Mouse (Mus musculus): ENCODE measurements around the gene A630001G21Rik. TPM values are rescaled to one million over a fixed set of nuclear protein-coding genes. Genes with fewer than 3 reads are reported as not detected.

The A630001G21Rik gene
- total RNA-seq, 2 experiments from 2014 or later, result 1.5 to 2.4 TPM

- DNase-seq, result peak; percentile 30
Measured at GRCm38 (mm10) chr1:85771976-85772375, 6.5 kb downstream of the A630001G21Rik start.

- no peak for DNase-seq
Measured at GRCm38 (mm10) chr1:85767754-85768153, 10.7 kb downstream of the A630001G21Rik start.

GRCm38 (mm10) chr1:85766120-85766519 is 12.3 kb downstream of the A630001G21Rik start:
- no peak for DNase-seq

- no peak for DNase-seq
Measured at GRCm38 (mm10) chr1:85764291-85764690, 14.2 kb downstream of the A630001G21Rik start.

- no peak for DNase-seq
Measured at GRCm38 (mm10) chr1:85763386-85763785, 15.1 kb downstream of the A630001G21Rik start.

GRCm38 (mm10) chr1:85761665-85762064 is 16.8 kb downstream of the A630001G21Rik start:
- no peak for DNase-seq

GRCm38 (mm10) chr1:85758969-85759293 is 19.5 kb downstream of the A630001G21Rik start:
- no peak for DNase-seq

GRCm38 (mm10) chr1:85758231-85758968 is 20.0 kb downstream of the A630001G21Rik start:
- no peak for DNase-seq

- DNase-seq, result peak; percentile 29
Measured at GRCm38 (mm10) chr1:85757531-85758230, 20.8 kb downstream of the A630001G21Rik start.

- DNase-seq, result no peak
Measured at GRCm38 (mm10) chr1:85751932-85752680, 26.3 kb downstream of the A630001G21Rik start.

GRCm38 (mm10) chr1:85751494-85751893 is 26.9 kb downstream of the A630001G21Rik start:
- peak; percentile 71 for DNase-seq

- DNase-seq, result no peak
Measured at GRCm38 (mm10) chr1:85750650-85751049, 27.8 kb downstream of the A630001G21Rik start.

GRCm38 (mm10) chr1:85749829-85750228 is 28.6 kb downstream of the A630001G21Rik start:
- DNase-seq, result peak; percentile 56

- DNase-seq, result peak; percentile 54
Measured at GRCm38 (mm10) chr1:85746511-85746910, 31.9 kb downstream of the A630001G21Rik start.

- no peak for DNase-seq
Measured at GRCm38 (mm10) chr1:85744539-85744938, 33.9 kb downstream of the A630001G21Rik start.

- DNase-seq, result no peak
Measured at GRCm38 (mm10) chr1:85742916-85743505, 35.4 kb downstream of the A630001G21Rik start.

GRCm38 (mm10) chr1:85742333-85742732 is 36.1 kb downstream of the A630001G21Rik start:
- no peak for DNase-seq

- no peak for DNase-seq
Measured at GRCm38 (mm10) chr1:85740923-85741322, 37.5 kb downstream of the A630001G21Rik start.

- no peak for DNase-seq
Measured at GRCm38 (mm10) chr1:85739819-85740218, 38.6 kb downstream of the A630001G21Rik start.

GRCm38 (mm10) chr1:85739000-85739399 is 39.4 kb downstream of the A630001G21Rik start:
- no peak for DNase-seq

GRCm38 (mm10) chr1:85736355-85737184 is 41.9 kb downstream of the A630001G21Rik start:
- peak; percentile 85 for DNase-seq

All from adrenal gland, postnatal 10 days (tissue).